Mouse (Mus musculus) thymus, adult 2 months (tissue): ENCODE measurements around the gene Slc25a31.

Source experiments
- CTCF ChIP-seq: fragments of 200-500 bp; IDR thresholded peaks from 2 replicates; pipeline ENCODE4 v1.5.1; 2012; ENCODE audit warnings: mild to moderate bottlenecking, control low read depth, low read length, moderate library complexity, borderline replicate concordance; ENCODE audit not compliant: control insufficient read depth, poor library complexity, insufficient read depth; ENCODE audit errors: extremely low read depth
- POLR2A ChIP-seq: fragments of 200-500 bp; IDR thresholded peaks from 2 replicates; pipeline ENCODE4 v1.6.1; 2012; ENCODE audit warnings: mild to moderate bottlenecking, low read length, control low read depth, moderate library complexity; ENCODE audit not compliant: control insufficient read depth, poor library complexity, insufficient read depth; ENCODE audit errors: extremely low read depth

GRCm38 (mm10) chr3:40704816-40705430 is 3.7 kb upstream of the Slc25a31 start:
- TF ChIP-seq CTCF (no peak), POLR2A (no peak)
